Mouse (Mus musculus) megakaryocyte, embryonic 14.5 days (primary cell): Measurements from ENCODE around the gene Glrx2. TPM values are rescaled to one million over a fixed set of nuclear protein-coding genes. Genes with fewer than 3 reads are reported as not detected.

Source experiments
- H3K27me3 ChIP-seq: replicated peaks from 2 replicates; pipeline ENCODE3; 2012; ENCODE audit warnings: inconsistent platforms
- H3K36me3 ChIP-seq: replicated peaks from 2 replicates; pipeline ENCODE3; 2012; ENCODE audit warnings: low read length, inconsistent platforms, mixed read lengths
- H3K4me1 ChIP-seq: 2 replicates; pipeline ENCODE4 v1.6.1; 2012; ENCODE audit warnings: inconsistent platforms
- H3K4me3 ChIP-seq: replicated peaks from 2 replicates; pipeline ENCODE3; 2012; ENCODE audit warnings: moderate library complexity, mild to moderate bottlenecking, inconsistent platforms
- H3K9me3 ChIP-seq: 2 replicates; pipeline ENCODE4 v1.6.1; 2012; ENCODE audit warnings: inconsistent platforms
- FLI1 ChIP-seq: IDR thresholded peaks from 2 replicates; pipeline ENCODE4 v1.6.1; 2012; ENCODE audit warnings: low read length, inconsistent platforms, mixed read lengths
- GATA1 ChIP-seq: IDR thresholded peaks from 3 replicates; pipeline ENCODE4 v1.6.1; 2012; ENCODE audit warnings: mixed read lengths, low read length, inconsistent platforms, borderline replicate concordance
- polyA plus RNA-seq: library from polyadenylated mRNA; stranded (reverse); fragments of >175 nt; gene quantifications from 2 replicates; pipeline ENCODE4 v1.2.3, GENCODE M21; 2012; ENCODE audit warnings: low replicate concordance; ENCODE audit not compliant: insufficient read depth

The Glrx2 gene
- polyA plus RNA-seq, 1 experiment, result 98.3 TPM

GRCm38 (mm10) chr1:143710627-143710976 is 5.5 kb upstream of the Glrx2 start:
- H3K27me3 ChIP-seq, result peaks cover 4% of the 10 kb centered on the region
- H3K9me3 ChIP-seq, result no peaks in the 10 kb centered on the region
- peaks cover 11% of the 10 kb centered on the region for H3K4me1 ChIP-seq
- H3K4me3 ChIP-seq, result no peak overlapping the region
- H3K36me3 ChIP-seq, result no peaks in the 10 kb centered on the region
- TF ChIP-seq FLI1 (no peak), GATA1 (no peak)

- Histone ChIP-seq H3K27me3 (no peaks in the 10 kb centered on the region), H3K4me1 (0 out of 2 replicates have a peak, but pooled peaks cover 5% of the 10 kb centered on the region), H3K9me3 (peaks cover under 1% of the 10 kb centered on the region; the same call in 1 of the 2 replicates), H3K4me3 (no peak overlapping the region), H3K36me3 (no peaks in the 10 kb centered on the region)
- TF ChIP-seq GATA1, result no peak
- TF ChIP-seq FLI1, result no peak
These were observed 8.4 kb downstream of the Glrx2 start for GRCm38 (mm10) chr1:143724456-143725064.

GRCm38 (mm10) chr1:143727701-143728445 is 11.7 kb downstream of the Glrx2 start:
- H3K27me3 ChIP-seq, result no peaks in the 10 kb centered on the region
- H3K4me3 ChIP-seq, result no peak overlapping the region
- peaks cover 4% of the 10 kb centered on the region; the same call in 1 of the 2 replicates for H3K9me3 ChIP-seq
- 0 out of 2 replicates have a peak, but pooled peaks cover 5% of the 10 kb centered on the region for H3K4me1 ChIP-seq
- TF ChIP-seq GATA1 (no peak), FLI1 (no peak)
- H3K36me3 ChIP-seq, result no peaks in the 10 kb centered on the region

DNA sequence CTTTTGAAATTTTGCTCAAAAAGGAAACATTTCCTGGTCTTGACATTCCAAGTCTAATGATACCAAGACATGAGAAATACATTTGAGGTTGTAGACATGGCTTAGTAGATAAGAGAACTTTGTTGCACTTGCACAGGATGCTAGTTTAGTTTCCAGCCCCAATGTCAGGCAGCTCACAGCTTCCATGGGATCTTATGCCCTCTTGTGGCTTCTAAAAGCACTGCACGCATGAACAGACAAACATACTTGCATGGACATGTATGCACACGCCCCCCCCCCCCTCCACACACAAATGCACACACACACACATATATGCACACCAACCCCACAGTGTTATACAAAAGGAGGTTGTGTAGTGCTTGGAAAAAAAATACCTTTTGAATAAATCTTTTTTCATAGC is 14.8 kb downstream of the Glrx2 start:
- Histone ChIP-seq H3K36me3 (no peaks in the 10 kb centered on the region), H3K4me3 (no peak overlapping the region), H3K4me1 (0 out of 2 replicates have a peak, but pooled peaks cover 5% of the 10 kb centered on the region), H3K9me3 (peaks cover 4% of the 10 kb centered on the region; the same call in 1 of the 2 replicates), H3K27me3 (no peaks in the 10 kb centered on the region)
- no peak for TF ChIP-seq FLI1
- TF ChIP-seq GATA1, result no peak

GRCm38 (mm10) chr1:143731691-143732090 is 15.6 kb downstream of the Glrx2 start:
- H3K27me3 ChIP-seq, result no peaks in the 10 kb centered on the region
- TF ChIP-seq GATA1, result no peak
- 0 out of 2 replicates have a peak, but pooled peaks cover 5% of the 10 kb centered on the region for H3K4me1 ChIP-seq
- H3K4me3 ChIP-seq, result no peak overlapping the region
- H3K36me3 ChIP-seq, result no peaks in the 10 kb centered on the region
- H3K9me3 ChIP-seq, result peaks cover 4% of the 10 kb centered on the region; the same call in 1 of the 2 replicates

DNA sequence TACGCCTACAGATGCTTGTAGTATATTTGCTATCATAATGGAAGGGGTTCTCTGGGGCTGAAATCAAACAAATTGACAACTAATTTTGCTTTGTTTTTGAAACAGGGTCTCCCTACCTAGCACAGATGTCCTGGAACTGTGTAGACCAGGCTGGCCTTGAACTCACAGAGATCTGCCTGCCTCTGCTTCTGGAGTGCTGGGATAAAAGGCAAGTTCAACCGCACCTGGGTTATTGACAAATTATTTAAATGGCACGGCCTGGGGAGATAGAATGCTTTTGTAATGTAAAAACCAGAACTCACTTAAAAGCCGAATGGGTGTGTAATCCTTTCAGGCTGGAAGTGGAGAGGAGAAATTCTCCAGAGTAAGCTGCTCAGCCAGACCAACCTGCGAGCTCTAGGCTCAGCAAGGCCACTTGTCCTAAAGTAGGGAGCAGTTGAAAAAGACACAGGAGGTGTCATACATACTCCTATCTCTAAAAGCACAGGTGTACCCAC is 17.8 kb downstream of the Glrx2 start:
- TF ChIP-seq GATA1 (no peak), FLI1 (no peak)
- no peaks in the 10 kb centered on the region for H3K36me3 ChIP-seq
- H3K4me3 ChIP-seq, result no peak overlapping the region
- peaks cover 4% of the 10 kb centered on the region; the same call in 1 of the 2 replicates for H3K9me3 ChIP-seq
- no peaks in the 10 kb centered on the region for H3K27me3 ChIP-seq
- H3K4me1 ChIP-seq, result peaks cover under 1% of the 10 kb centered on the region; the same call in 1 of the 2 replicates

DNA sequence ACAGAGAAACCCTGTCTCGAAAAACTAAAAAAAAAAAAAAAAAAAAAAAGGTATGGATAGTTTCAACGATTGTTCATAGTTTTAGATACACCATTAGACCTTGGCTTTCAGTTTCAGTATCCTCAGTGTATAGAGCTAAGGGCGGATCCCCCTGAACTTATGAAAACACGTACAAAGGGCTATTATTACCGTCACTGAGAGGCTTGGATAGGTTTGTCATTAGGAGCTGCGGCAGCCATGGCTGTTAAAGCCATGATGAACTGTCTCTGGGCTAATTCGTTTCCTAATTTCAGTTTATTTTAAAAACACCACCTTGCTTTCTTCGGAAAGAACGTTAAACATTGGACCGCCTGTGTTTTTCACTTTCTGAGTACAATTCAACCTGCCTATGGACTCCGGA is 22.7 kb downstream of the Glrx2 start:
- TF ChIP-seq GATA1 (no peak), FLI1 (no peak)

DNA sequence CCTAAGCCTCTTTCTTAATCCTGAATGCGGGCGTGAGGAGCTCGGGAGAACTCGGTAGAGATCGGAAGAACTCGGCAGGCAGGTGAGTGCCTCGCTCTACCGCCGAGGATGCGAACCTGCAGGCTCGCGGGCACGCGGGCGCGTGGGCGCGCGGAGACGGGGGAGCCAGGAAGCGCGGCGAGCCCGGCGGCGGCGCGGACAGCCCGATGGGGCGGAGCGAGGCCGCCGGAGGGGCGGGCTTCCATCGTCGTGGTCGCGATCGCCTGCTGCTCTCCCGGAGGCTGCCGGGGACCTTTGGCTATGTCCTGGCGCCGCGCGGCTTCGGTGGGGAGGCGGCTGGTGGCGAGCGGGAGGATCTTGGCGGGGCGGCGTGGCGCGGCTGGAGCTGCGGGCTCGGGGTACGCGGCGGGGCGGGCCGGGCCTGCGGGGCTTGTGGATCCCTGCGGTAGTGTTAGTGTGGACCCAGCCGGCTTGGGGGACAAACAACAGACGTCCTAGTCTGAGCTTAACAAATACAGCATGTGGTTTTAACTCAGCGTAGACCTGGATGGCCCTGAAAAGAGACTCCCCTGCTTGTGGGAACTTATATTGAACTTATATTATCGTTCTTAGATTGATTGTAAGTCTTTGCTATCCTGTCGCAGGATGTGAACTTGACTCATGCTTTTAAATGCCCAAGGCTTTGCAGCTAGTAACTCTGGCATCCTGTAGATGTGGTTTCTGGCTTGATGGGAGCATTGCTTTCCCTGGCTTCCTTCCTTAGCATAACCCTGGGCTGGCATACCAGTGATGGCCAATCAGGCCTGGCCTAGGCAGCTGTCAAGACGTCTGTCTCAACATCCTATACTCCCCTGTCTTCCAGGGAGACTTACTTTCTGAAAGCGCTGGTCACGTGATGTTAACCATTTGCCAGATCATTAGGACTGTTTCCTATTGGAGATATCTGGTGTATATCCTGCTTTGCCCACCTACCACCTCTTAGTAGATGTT is 23.5 kb downstream of the Glrx2 start:
- Histone ChIP-seq H3K4me1 (peaks cover 14% of the 10 kb centered on the region), H3K4me3 (peak overlapping the region; percentile 94), H3K9me3 (no peaks in the 10 kb centered on the region), H3K36me3 (peaks cover 33% of the 10 kb centered on the region), H3K27me3 (no peaks in the 10 kb centered on the region)
- no peak for TF ChIP-seq FLI1
- no peak for TF ChIP-seq GATA1

More for the DNA sequence above, 22.7 kb downstream of the Glrx2 start:
- H3K4me3 ChIP-seq, result peak overlapping the region; percentile 94
- peaks cover 24% of the 10 kb centered on the region for H3K36me3 ChIP-seq
- no peaks in the 10 kb centered on the region for H3K9me3 ChIP-seq
- H3K4me1 ChIP-seq, result peaks cover 14% of the 10 kb centered on the region
- no peaks in the 10 kb centered on the region for H3K27me3 ChIP-seq

DNA sequence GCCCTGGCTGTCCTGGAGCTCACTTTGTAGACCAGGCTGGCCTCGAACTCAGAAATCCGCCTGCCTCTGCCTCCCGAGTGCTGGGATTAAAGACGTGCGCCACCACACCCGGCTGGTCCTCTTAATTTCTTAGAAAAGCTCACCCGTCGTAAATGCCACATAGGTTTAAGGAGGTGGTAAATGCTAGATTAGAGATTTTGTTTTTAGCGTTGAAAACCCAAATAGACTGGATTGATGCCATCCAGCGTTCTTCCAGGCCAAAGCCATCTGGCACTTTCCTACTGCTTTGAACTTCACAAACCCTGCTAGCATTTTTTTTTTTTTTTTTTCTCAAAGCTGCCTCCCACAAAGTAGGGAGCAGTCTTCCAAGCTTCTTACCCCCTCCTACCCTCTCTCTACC is 24.4 kb downstream of the Glrx2 start:
- Histone ChIP-seq H3K27me3 (no peaks in the 10 kb centered on the region), H3K4me1 (peaks cover 14% of the 10 kb centered on the region), H3K9me3 (no peaks in the 10 kb centered on the region), H3K4me3 (no peak overlapping the region), H3K36me3 (peaks cover 42% of the 10 kb centered on the region)
- TF ChIP-seq GATA1 (no peak), FLI1 (no peak)

DNA sequence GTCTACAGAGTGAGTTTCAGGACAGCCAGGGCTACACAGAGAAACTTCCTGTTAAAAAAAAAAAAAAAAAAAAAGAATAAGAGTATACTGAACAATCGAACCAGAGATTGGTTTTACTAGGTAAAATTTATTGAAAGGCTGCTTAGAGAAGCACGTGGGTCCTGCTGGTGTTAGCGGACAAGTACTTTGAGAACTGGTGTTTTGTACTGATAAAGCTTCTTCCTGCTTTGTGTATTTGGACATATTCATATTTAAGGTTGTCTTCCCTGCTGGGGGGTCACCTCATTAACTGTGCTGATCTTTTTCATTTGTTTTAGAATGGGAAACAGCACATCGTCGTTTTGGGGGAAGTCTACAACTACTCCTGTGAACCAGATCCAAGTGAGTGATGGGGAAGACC is 25.2 kb downstream of the Glrx2 start:
- Histone ChIP-seq H3K36me3 (peaks cover 49% of the 10 kb centered on the region), H3K4me3 (no peak overlapping the region), H3K4me1 (peaks cover 14% of the 10 kb centered on the region), H3K27me3 (no peaks in the 10 kb centered on the region), H3K9me3 (no peaks in the 10 kb centered on the region)
- TF ChIP-seq FLI1, result no peak
- TF ChIP-seq GATA1, result no peak
